Mouse (Mus musculus): ENCODE results near the gene Ces3a. TPM values are rescaled to one million over a fixed set of nuclear protein-coding genes. Genes with fewer than 3 reads are reported as not detected.
"Not testable (repeated sequence)": the region's sequence is repeated elsewhere in the genome, so short reads cannot be mapped to it uniquely, and the experiment has no call there.

The Ces3a gene
- total RNA-seq, 2 experiments from 2014 or later, result not detected

- ATAC-seq (ENCODE audit: poor library complexity, severe bottlenecking), result no peak
Observed at GRCm38 (mm10) chr8:105088581-105088980, 40.2 kb downstream of the Ces3a start.

GRCm38 (mm10) chr8:105093992-105094391 lies 45.6 kb downstream of the Ces3a start:
- ATAC-seq (ENCODE audit: poor library complexity, severe bottlenecking), result no peak

- ATAC-seq (ENCODE audit: poor library complexity, severe bottlenecking), result not testable (repeated sequence)
Observed at GRCm38 (mm10) chr8:105102101-105102785, 53.8 kb downstream of the Ces3a start.

- not testable (repeated sequence) for ATAC-seq (ENCODE audit: poor library complexity, severe bottlenecking)
Observed at GRCm38 (mm10) chr8:105103701-105104100, 55.3 kb downstream of the Ces3a start.

GRCm38 (mm10) chr8:105104220-105104619 lies 55.8 kb downstream of the Ces3a start:
- no peak for ATAC-seq (ENCODE audit: poor library complexity, severe bottlenecking)

Other genes starting within 250 kb of the Ces3a start
- gene Ces2b, start 217.0 kb upstream of the Ces3a start, total RNA-seq (2015), result not detected in 2 replicates
- not detected in 2 replicates for gene Ces2b, start 217.0 kb upstream of the Ces3a start, total RNA-seq (2017)
- gene Ces2c, start 201.5 kb upstream of the Ces3a start, total RNA-seq (2015), result not detected in 2 replicates
- not detected in 2 replicates for gene Ces2c, start 201.5 kb upstream of the Ces3a start, total RNA-seq (2017)
- gene Ces2e, start 122.3 kb upstream of the Ces3a start, total RNA-seq (2015), result not detected in 2 replicates
- not detected in 2 replicates for gene Ces2e, start 122.3 kb upstream of the Ces3a start, total RNA-seq (2017)
- gene Ces2f, start 101.2 kb upstream of the Ces3a start, total RNA-seq (2015), result not detected in 2 replicates
- gene Ces2f, start 101.2 kb upstream of the Ces3a start, total RNA-seq (2017), result not detected in 2 replicates
- 2.8 and 5.9 TPM in 2 replicates for gene Ces2g, start 86.9 kb upstream of the Ces3a start, total RNA-seq (2015)
- 1.2 and 1.7 TPM in 2 replicates for gene Ces2g, start 86.9 kb upstream of the Ces3a start, total RNA-seq (2017)
- not detected in 2 replicates for gene Ces2h, start 47.7 kb upstream of the Ces3a start, total RNA-seq (2015)
- not detected in 2 replicates for gene Ces2h, start 47.7 kb upstream of the Ces3a start, total RNA-seq (2017)
- gene Ces3b, start 35.2 kb downstream of the Ces3a start, total RNA-seq (2015), result not detected in 2 replicates
- gene Ces3b, start 35.2 kb downstream of the Ces3a start, total RNA-seq (2017), result not detected in 2 replicates
- not detected in 2 replicates for gene Ces4a, start 83.2 kb downstream of the Ces3a start, total RNA-seq (2015)
- not detected in 2 replicates for gene Ces4a, start 83.2 kb downstream of the Ces3a start, total RNA-seq (2017)
- gene Cbfb, start 122.1 kb downstream of the Ces3a start, total RNA-seq (2015), result 178 and 200 TPM in 2 replicates
- 204 and 207 TPM in 2 replicates for gene Cbfb, start 122.1 kb downstream of the Ces3a start, total RNA-seq (2017)
- gene D230025D16Rik, start 176.5 kb downstream of the Ces3a start, total RNA-seq (2015), result 26.7 and 27.4 TPM in 2 replicates
- gene D230025D16Rik, start 176.5 kb downstream of the Ces3a start, total RNA-seq (2017), result 22.5 and 27.8 TPM in 2 replicates
- 0.31 TPM in 1 of 2 replicates, not detected in the other for gene B3gnt9, start 206.6 kb downstream of the Ces3a start, total RNA-seq (2015)
- gene B3gnt9, start 206.6 kb downstream of the Ces3a start, total RNA-seq (2017), result 0.15 TPM in 1 of 2 replicates, not detected in the other
- 10.6 and 11.1 TPM in 2 replicates for gene Tradd, start 216.0 kb downstream of the Ces3a start, total RNA-seq (2015)
- gene Tradd, start 216.0 kb downstream of the Ces3a start, total RNA-seq (2017), result 13.3 and 13.5 TPM in 2 replicates
- gene Fbxl8, start 216.0 kb downstream of the Ces3a start, total RNA-seq (2015), result 4.1 and 6.3 TPM in 2 replicates
- gene Fbxl8, start 216.0 kb downstream of the Ces3a start, total RNA-seq (2017), result 3.3 and 3.6 TPM in 2 replicates
- gene Hsf4, start 221.2 kb downstream of the Ces3a start, total RNA-seq (2015), result 0.22 TPM in 1 of 2 replicates, not detected in the other
- not detected in 2 replicates for gene Hsf4, start 221.2 kb downstream of the Ces3a start, total RNA-seq (2017)
- not detected in 2 replicates for gene Nol3, start 227.5 kb downstream of the Ces3a start, total RNA-seq (2015)
- gene Nol3, start 227.5 kb downstream of the Ces3a start, total RNA-seq (2017), result 0.07 TPM in 1 of 2 replicates, not detected in the other
- gene 4931428F04Rik, start 241.3 kb downstream of the Ces3a start, total RNA-seq (2015), result 0.14 and 1.1 TPM in 2 replicates
- gene 4931428F04Rik, start 241.3 kb downstream of the Ces3a start, total RNA-seq (2017), result 0.18 and 0.94 TPM in 2 replicates
- 0.09 and 0.25 TPM in 2 replicates for gene Exoc3l, start 247.5 kb downstream of the Ces3a start, total RNA-seq (2015)
- 0.26 TPM in 1 of 2 replicates, not detected in the other for gene Exoc3l, start 247.5 kb downstream of the Ces3a start, total RNA-seq (2017)
- 75.8 and 76.8 TPM in 2 replicates for gene E2f4, start 249.1 kb downstream of the Ces3a start, total RNA-seq (2015)
- gene E2f4, start 249.1 kb downstream of the Ces3a start, total RNA-seq (2017), result 26.9 and 33.7 TPM in 2 replicates

All from megakaryocyte, adult 5-6 weeks (primary cell).